Mouse (Mus musculus): ENCODE measurements around the gene Atp9a. TPM values are rescaled to one million over a fixed set of nuclear protein-coding genes. Genes with fewer than 3 reads are reported as not detected.

Gene Atp9a
- polyA plus RNA-seq, 1 experiment from 2014 or later = 15.0 TPM

- no peak for ATAC-seq (replicated peaks; ENCODE audit: low FRiP score, low read depth)
- 80% methylated on average over 20 of the region's 20 CpGs for WGBS
- no peak for DNase-seq (ENCODE audit: low spot score)
These were observed 29.7 kb downstream of the Atp9a start for GRCm38 (mm10) chr2:168712199-168713176.

GRCm38 (mm10) chr2:168710979-168711378, 31.2 kb downstream of the Atp9a start:
- DNase-seq (ENCODE audit: low spot score) (no peak), ATAC-seq (replicated peaks; ENCODE audit: low FRiP score, low read depth) (no peak)
- Histone ChIP-seq H3K27me3 (ENCODE audit: insufficient read depth, low read length) (no peaks in the 10 kb centered on the region), H3K36me3 (ENCODE audit: insufficient read depth, low read length) (no peaks in the 10 kb centered on the region), H3K9ac (ENCODE audit: low read depth, low read length) (no peak overlapping the region), H3K9me3 (replicated peaks; ENCODE audit: low read length) (no peaks in the 10 kb centered on the region), H3K4me3 (replicated peaks; ENCODE audit: low read depth, low read length) (no peak overlapping the region), H3K4me2 (ENCODE audit: low read length) (no peak overlapping the region), H3K4me1 (replicated peaks; ENCODE audit: insufficient read depth, low read length) (no peaks in the 10 kb centered on the region), H3K27ac (no peak overlapping the region)
- TF ChIP-seq CTCF (IDR thresholded peaks at IDR 0.05; ENCODE audit: low read depth) = no peak
- WGBS = 79% methylated on average over 3 of the region's 3 CpGs

More at GRCm38 (mm10) chr2:168712199-168713176, 29.7 kb downstream of the Atp9a start:
- Histone ChIP-seq H3K27me3 (ENCODE audit: insufficient read depth, low read length) (no peaks in the 10 kb centered on the region), H3K9ac (ENCODE audit: low read depth, low read length) (no peak overlapping the region), H3K4me2 (ENCODE audit: low read length) (no peak overlapping the region), H3K4me3 (replicated peaks; ENCODE audit: low read depth, low read length) (no peak overlapping the region), H3K36me3 (ENCODE audit: insufficient read depth, low read length) (no peaks in the 10 kb centered on the region), H3K27ac (no peak overlapping the region), H3K4me1 (replicated peaks; ENCODE audit: insufficient read depth, low read length) (no peaks in the 10 kb centered on the region), H3K9me3 (replicated peaks; ENCODE audit: low read length) (no peaks in the 10 kb centered on the region)
- TF ChIP-seq CTCF (IDR thresholded peaks at IDR 0.05; ENCODE audit: low read depth) = no peak

- Histone ChIP-seq H3K4me3 (replicated peaks; ENCODE audit: low read depth, low read length) (no peak overlapping the region), H3K27me3 (ENCODE audit: insufficient read depth, low read length) (no peaks in the 10 kb centered on the region), H3K4me2 (ENCODE audit: low read length) (no peak overlapping the region), H3K27ac (no peak overlapping the region), H3K9me3 (replicated peaks; ENCODE audit: low read length) (no peaks in the 10 kb centered on the region), H3K4me1 (replicated peaks; ENCODE audit: insufficient read depth, low read length) (no peaks in the 10 kb centered on the region), H3K36me3 (ENCODE audit: insufficient read depth, low read length) (no peaks in the 10 kb centered on the region), H3K9ac (ENCODE audit: low read depth, low read length) (no peak overlapping the region)
- ATAC-seq (replicated peaks; ENCODE audit: low FRiP score, low read depth) = no peak
- WGBS = 49% methylated on average over 9 of the region's 9 CpGs
- DNase-seq (ENCODE audit: low spot score) = no peak
- TF ChIP-seq CTCF (IDR thresholded peaks at IDR 0.05; ENCODE audit: low read depth) = no peak
These were observed 34.4 kb downstream of the Atp9a start for GRCm38 (mm10) chr2:168707766-168708165.

GRCm38 (mm10) chr2:168702266-168702665, 39.9 kb downstream of the Atp9a start:
- WGBS = 48% methylated on average over 13 of the region's 13 CpGs
- no peaks in the 10 kb centered on the region for H3K4me1 ChIP-seq (replicated peaks; ENCODE audit: insufficient read depth, low read length)
- no peak overlapping the region for H3K4me3 ChIP-seq (replicated peaks; ENCODE audit: low read depth, low read length)
- no peak for TF ChIP-seq CTCF (IDR thresholded peaks at IDR 0.05; ENCODE audit: low read depth)
- DNase-seq (ENCODE audit: low spot score) = no peak
- H3K36me3 ChIP-seq (ENCODE audit: insufficient read depth, low read length) = no peaks in the 10 kb centered on the region
- no peak for ATAC-seq (replicated peaks; ENCODE audit: low FRiP score, low read depth)
- no peak overlapping the region for H3K9ac ChIP-seq (ENCODE audit: low read depth, low read length)
- H3K9me3 ChIP-seq (replicated peaks; ENCODE audit: low read length) = no peaks in the 10 kb centered on the region
- H3K27ac ChIP-seq = no peak overlapping the region
- no peaks in the 10 kb centered on the region for H3K27me3 ChIP-seq (ENCODE audit: insufficient read depth, low read length)
- H3K4me2 ChIP-seq (ENCODE audit: low read length) = no peak overlapping the region

- Histone ChIP-seq H3K36me3 (ENCODE audit: insufficient read depth, low read length) (no peaks in the 10 kb centered on the region), H3K4me1 (replicated peaks; ENCODE audit: insufficient read depth, low read length) (no peaks in the 10 kb centered on the region), H3K4me2 (ENCODE audit: low read length) (no peak overlapping the region), H3K9me3 (replicated peaks; ENCODE audit: low read length) (no peaks in the 10 kb centered on the region), H3K9ac (ENCODE audit: low read depth, low read length) (no peak overlapping the region), H3K4me3 (replicated peaks; ENCODE audit: low read depth, low read length) (no peak overlapping the region), H3K27me3 (ENCODE audit: insufficient read depth, low read length) (no peaks in the 10 kb centered on the region), H3K27ac (0 out of 2 replicates have a peak overlapping the region, but pooled peaks have one; percentile 15)
- no peak for TF ChIP-seq CTCF (IDR thresholded peaks at IDR 0.05; ENCODE audit: low read depth)
- 85% methylated on average over 7 of the region's 7 CpGs for WGBS
- ATAC-seq (replicated peaks; ENCODE audit: low FRiP score, low read depth) = no peak
- no peak for DNase-seq (ENCODE audit: low spot score)
These were observed 47.2 kb downstream of the Atp9a start for GRCm38 (mm10) chr2:168695027-168695403.

GRCm38 (mm10) chr2:168694379-168695026, 47.7 kb downstream of the Atp9a start:
- H3K9ac ChIP-seq (ENCODE audit: low read depth, low read length) = 0 out of 2 replicates have a peak overlapping the region, but pooled peaks have one; percentile 18

More at GRCm38 (mm10) chr2:168694379-168695026, 47.7 kb downstream of the Atp9a start:
- peak; percentile 53 for DNase-seq (ENCODE audit: low spot score)
- Histone ChIP-seq H3K27ac (0 out of 2 replicates have a peak overlapping the region, but pooled peaks have one; percentile 15), H3K36me3 (ENCODE audit: insufficient read depth, low read length) (no peaks in the 10 kb centered on the region), H3K4me3 (replicated peaks; ENCODE audit: low read depth, low read length) (no peak overlapping the region), H3K4me2 (ENCODE audit: low read length) (peak overlapping the region; percentile 40), H3K4me1 (replicated peaks; ENCODE audit: insufficient read depth, low read length) (no peaks in the 10 kb centered on the region), H3K27me3 (ENCODE audit: insufficient read depth, low read length) (no peaks in the 10 kb centered on the region), H3K9me3 (replicated peaks; ENCODE audit: low read length) (no peaks in the 10 kb centered on the region)
- no peak for ATAC-seq (replicated peaks; ENCODE audit: low FRiP score, low read depth)
- TF ChIP-seq CTCF (IDR thresholded peaks at IDR 0.05; ENCODE audit: low read depth) = no peak
- WGBS = 12% methylated on average over 27 of the region's 27 CpGs
